Mouse (Mus musculus) limb, embryonic 13.5 days (tissue): ENCODE measurements around the gene Drd3. TPM values are rescaled to one million over a fixed set of nuclear protein-coding genes. Genes with fewer than 3 reads are reported as not detected.

Experiments used
- ATAC-seq: fragments of 200-750 bp; cut with Nextera tagmentation; 2 replicates; pipeline ENCODE4 v1.8.0; 2017; ENCODE audit warnings: low read depth, moderate number of reproducible peaks, moderate TSS enrichment; ENCODE audit not compliant: low FRiP score
- H3K27ac ChIP-seq: fragments of 300-500 bp; sonication (generic); 2 replicates; pipeline ENCODE4 v1.5.1; 2015; ENCODE audit warnings: inconsistent platforms, mild to moderate bottlenecking, moderate library complexity
- H3K27me3 ChIP-seq: fragments of 300-500 bp; sonication (generic); 2 replicates; pipeline ENCODE4 v1.6.1; 2015; ENCODE audit warnings: mild to moderate bottlenecking, inconsistent platforms
- H3K36me3 ChIP-seq: fragments of 300-500 bp; sonication (generic); 2 replicates; pipeline ENCODE4 v1.6.1; 2015; ENCODE audit warnings: inconsistent platforms, mild to moderate bottlenecking, moderate library complexity
- H3K4me1 ChIP-seq: fragments of 300-500 bp; sonication (generic); 2 replicates; pipeline ENCODE4 v1.6.1; 2015; ENCODE audit warnings: inconsistent platforms
- H3K4me2 ChIP-seq: fragments of 300-500 bp; sonication (generic); replicated peaks from 2 replicates; pipeline ENCODE4 v1.6.1; 2015; ENCODE audit warnings: inconsistent platforms, mild to moderate bottlenecking, moderate library complexity
- H3K4me3 ChIP-seq: fragments of 300-500 bp; sonication (generic); 2 replicates; pipeline ENCODE4 v1.5.1; 2015; ENCODE audit warnings: moderate library complexity, mild to moderate bottlenecking, inconsistent platforms
- H3K9ac ChIP-seq: fragments of 300-500 bp; sonication (generic); 2 replicates; pipeline ENCODE4 v1.6.1; 2015; ENCODE audit warnings: mild to moderate bottlenecking, inconsistent platforms
- H3K9me3 ChIP-seq: fragments of 300-500 bp; sonication (generic); 2 replicates; pipeline ENCODE4 v1.6.1; 2016; ENCODE audit warnings: inconsistent platforms
- WGBS: fragments of 180-500 bp; shearing (Covaris S2); methylation state at CpG from one replicate; pipeline ENCODE4 v1.1.7; 2015; 5-methylcytosine and 5-hydroxymethylcytosine counted together
- polyA plus RNA-seq: library from polyadenylated mRNA; unstranded; fragments of >200 nt; fragmentation: Nextera tagmentation; extraction: Ambion mirVana; gene quantifications from 2 replicates; pipeline ENCODE4 v1.2.1, GENCODE M21; 2015

The Drd3 gene
- polyA plus RNA-seq, 1 experiment from 2014 or later, result not detected

GRCm38 (mm10) chr16:43737933-43738332 is 15.9 kb upstream of the Drd3 start:
- H3K4me1 ChIP-seq, result no peaks in the 10 kb centered on the region
- no peak overlapping the region for H3K4me3 ChIP-seq
- WGBS, result 72% methylated on average over 4 of the region's 4 CpGs
- no peaks in the 10 kb centered on the region for H3K27me3 ChIP-seq
- no peak overlapping the region for H3K4me2 ChIP-seq
- ATAC-seq, result no peak
- H3K27ac ChIP-seq, result no peak overlapping the region
- H3K9ac ChIP-seq, result no peak overlapping the region
- H3K36me3 ChIP-seq, result no peaks in the 10 kb centered on the region
- no peaks in the 10 kb centered on the region for H3K9me3 ChIP-seq

- no peak for ATAC-seq
- H3K36me3 ChIP-seq, result no peaks in the 10 kb centered on the region
- no peak overlapping the region for H3K9ac ChIP-seq
- H3K9me3 ChIP-seq, result no peaks in the 10 kb centered on the region
- no peak overlapping the region for H3K27ac ChIP-seq
- H3K4me2 ChIP-seq, result no peak overlapping the region
- H3K4me1 ChIP-seq, result no peaks in the 10 kb centered on the region
- WGBS, result 65% methylated on average over 2 of the region's 2 CpGs
- no peaks in the 10 kb centered on the region for H3K27me3 ChIP-seq
- no peak overlapping the region for H3K4me3 ChIP-seq
These were observed 12.9 kb upstream of the Drd3 start for GRCm38 (mm10) chr16:43740936-43741335.

GRCm38 (mm10) chr16:43748424-43748823 is 5.4 kb upstream of the Drd3 start:
- H3K4me1 ChIP-seq, result no peaks in the 10 kb centered on the region
- 78% methylated on average over 2 of the region's 2 CpGs for WGBS
- no peaks in the 10 kb centered on the region for H3K36me3 ChIP-seq
- H3K9ac ChIP-seq, result no peak overlapping the region
- H3K4me3 ChIP-seq, result no peak overlapping the region
- no peaks in the 10 kb centered on the region for H3K9me3 ChIP-seq
- no peak overlapping the region for H3K27ac ChIP-seq
- H3K4me2 ChIP-seq, result no peak overlapping the region
- no peaks in the 10 kb centered on the region for H3K27me3 ChIP-seq
- no peak for ATAC-seq

GRCm38 (mm10) chr16:43752900-43753299 is 926 bp upstream of the Drd3 start:
- Histone ChIP-seq H3K36me3 (no peaks in the 10 kb centered on the region), H3K27ac (no peak overlapping the region), H3K9me3 (no peaks in the 10 kb centered on the region), H3K9ac (no peak overlapping the region), H3K4me2 (no peak overlapping the region), H3K4me1 (no peaks in the 10 kb centered on the region), H3K4me3 (no peak overlapping the region), H3K27me3 (no peaks in the 10 kb centered on the region)
- ATAC-seq, result no peak
- 81% methylated on average over 8 of the region's 8 CpGs for WGBS

- no peak overlapping the region for H3K4me2 ChIP-seq
- H3K4me1 ChIP-seq, result no peaks in the 10 kb centered on the region
- WGBS, result 79% methylated on average over 3 of the region's 3 CpGs
- no peaks in the 10 kb centered on the region for H3K27me3 ChIP-seq
- H3K9ac ChIP-seq, result no peak overlapping the region
- no peak for ATAC-seq
- no peak overlapping the region for H3K4me3 ChIP-seq
- H3K27ac ChIP-seq, result no peak overlapping the region
- H3K36me3 ChIP-seq, result no peaks in the 10 kb centered on the region
- no peaks in the 10 kb centered on the region for H3K9me3 ChIP-seq
These were observed 18.5 kb downstream of the Drd3 start for GRCm38 (mm10) chr16:43772358-43772757.

GRCm38 (mm10) chr16:43772766-43773165 is 18.9 kb downstream of the Drd3 start:
- H3K27me3 ChIP-seq, result no peaks in the 10 kb centered on the region
- no peaks in the 10 kb centered on the region for H3K4me1 ChIP-seq
- WGBS, result 93% methylated on average over 1 of the region's 1 CpGs
- H3K9me3 ChIP-seq, result no peaks in the 10 kb centered on the region
- no peak overlapping the region for H3K27ac ChIP-seq
- H3K4me3 ChIP-seq, result no peak overlapping the region
- no peak overlapping the region for H3K4me2 ChIP-seq
- H3K9ac ChIP-seq, result no peak overlapping the region
- ATAC-seq, result no peak
- H3K36me3 ChIP-seq, result no peaks in the 10 kb centered on the region

- ATAC-seq, result no peak
- no peaks in the 10 kb centered on the region for H3K36me3 ChIP-seq
These were observed 19.7 kb downstream of the Drd3 start for GRCm38 (mm10) chr16:43773506-43773905.

GRCm38 (mm10) chr16:43776886-43777285 is 23.1 kb downstream of the Drd3 start:
- WGBS, result 85% methylated on average over 3 of the region's 3 CpGs
- no peak overlapping the region for H3K4me3 ChIP-seq

More at GRCm38 (mm10) chr16:43773506-43773905, 19.7 kb downstream of the Drd3 start:
- Histone ChIP-seq H3K4me3 (no peak overlapping the region), H3K4me2 (no peak overlapping the region), H3K9ac (no peak overlapping the region), H3K27ac (no peak overlapping the region), H3K9me3 (no peaks in the 10 kb centered on the region), H3K4me1 (no peaks in the 10 kb centered on the region), H3K27me3 (no peaks in the 10 kb centered on the region)
- 88% methylated on average over 4 of the region's 4 CpGs for WGBS

GRCm38 (mm10) chr16:43799541-43799940 is 45.7 kb downstream of the Drd3 start:
- no peak for ATAC-seq
- no peak overlapping the region for H3K4me2 ChIP-seq
- H3K9ac ChIP-seq, result no peak overlapping the region
- no peaks in the 10 kb centered on the region for H3K9me3 ChIP-seq
- no peaks in the 10 kb centered on the region for H3K36me3 ChIP-seq
- H3K27me3 ChIP-seq, result peaks cover 15% of the 10 kb centered on the region; the same call in 1 of the 2 replicates
- H3K4me3 ChIP-seq, result no peak overlapping the region
- WGBS, result 45% methylated on average over 4 of the region's 4 CpGs
- no peak overlapping the region for H3K27ac ChIP-seq
- peaks cover 25% of the 10 kb centered on the region for H3K4me1 ChIP-seq

More at GRCm38 (mm10) chr16:43776886-43777285, 23.1 kb downstream of the Drd3 start:
- Histone ChIP-seq H3K4me1 (no peaks in the 10 kb centered on the region), H3K4me2 (no peak overlapping the region), H3K27me3 (no peaks in the 10 kb centered on the region), H3K27ac (no peak overlapping the region), H3K36me3 (no peaks in the 10 kb centered on the region), H3K9ac (no peak overlapping the region), H3K9me3 (no peaks in the 10 kb centered on the region)
- no peak for ATAC-seq

GRCm38 (mm10) chr16:43800119-43800721 is 46.4 kb downstream of the Drd3 start:
- Histone ChIP-seq H3K27me3 (peaks cover 15% of the 10 kb centered on the region; the same call in 1 of the 2 replicates), H3K4me2 (peak overlapping the region; percentile 36), H3K27ac (no peak overlapping the region), H3K36me3 (no peaks in the 10 kb centered on the region), H3K4me3 (no peak overlapping the region), H3K9me3 (no peaks in the 10 kb centered on the region), H3K4me1 (peaks cover 25% of the 10 kb centered on the region), H3K9ac (no peak overlapping the region)
- WGBS, result 6% methylated on average over 13 of the region's 13 CpGs
- no peak for ATAC-seq

GRCm38 (mm10) chr16:43801137-43801536 is 47.3 kb downstream of the Drd3 start:
- Histone ChIP-seq H3K9ac (no peak overlapping the region), H3K4me1 (peaks cover 25% of the 10 kb centered on the region)
- WGBS, result 41% methylated on average over 3 of the region's 3 CpGs

GRCm38 (mm10) chr16:43801791-43802307 is 48.0 kb downstream of the Drd3 start:
- H3K4me1 ChIP-seq, result peaks cover 25% of the 10 kb centered on the region
- peak overlapping the region; percentile 37 for H3K4me3 ChIP-seq
- H3K36me3 ChIP-seq, result no peaks in the 10 kb centered on the region
- peak overlapping the region; percentile 66 for H3K4me2 ChIP-seq
- ATAC-seq, result peak; percentile 90
- peak overlapping the region; percentile 46; the same call in 1 of the 2 replicates for H3K9ac ChIP-seq
- no peaks in the 10 kb centered on the region for H3K9me3 ChIP-seq
- H3K27me3 ChIP-seq, result peaks cover 15% of the 10 kb centered on the region; the same call in 1 of the 2 replicates
- 4% methylated on average over 18 of the region's 18 CpGs for WGBS
- peak overlapping the region; percentile 1; the same call in 1 of the 2 replicates for H3K27ac ChIP-seq

More at GRCm38 (mm10) chr16:43801137-43801536, 47.3 kb downstream of the Drd3 start:
- no peak overlapping the region for H3K4me3 ChIP-seq
- no peaks in the 10 kb centered on the region for H3K9me3 ChIP-seq
- peaks cover 15% of the 10 kb centered on the region; the same call in 1 of the 2 replicates for H3K27me3 ChIP-seq
- H3K36me3 ChIP-seq, result no peaks in the 10 kb centered on the region
- H3K4me2 ChIP-seq, result no peak overlapping the region; the same call in 1 of the 2 replicates
- H3K27ac ChIP-seq, result peak overlapping the region; percentile 1; the same call in 1 of the 2 replicates
- ATAC-seq, result no peak
